Mouse (Mus musculus) erythroid progenitor cell, adult 5-6 weeks (primary cell): ENCODE results near the gene Magi2. TPM values are rescaled to one million over a fixed set of nuclear protein-coding genes. Genes with fewer than 3 reads are reported as not detected.

Source experiments
- ATAC-seq: replicated peaks from 2 replicates; pipeline ENCODE4 v1.8.0; 2016; ENCODE audit warnings: moderate number of reproducible peaks, mild to moderate bottlenecking, moderate TSS enrichment, inconsistent platforms; ENCODE audit not compliant: poor library complexity, low FRiP score, severe bottlenecking
- total RNA-seq, 2 experiments: library from RNA; stranded (forward) in 1 of 2; stranded (reverse) in 1 of 2; fragments of 150-400 nt in 1 of 2; fragments of 186-747, 209-891 nt in 1 of 2; gene quantifications; 2 replicates each; pipeline versions ENCODE4 v1.2.3 to v1.2.4; 2015 to 2017; ENCODE audit warnings: low replicate concordance in 2 of 2

Magi2 gene
- total RNA-seq, 2 experiments from 2014 or later: not detected

GRCm38 (mm10) chr5:20610640-20611039 lies 1383.8 kb downstream of the Magi2 start:
- ATAC-seq: no peak

- ATAC-seq: no peak
Observed at GRCm38 (mm10) chr5:20612616-20613015, 1385.8 kb downstream of the Magi2 start.

DNA sequence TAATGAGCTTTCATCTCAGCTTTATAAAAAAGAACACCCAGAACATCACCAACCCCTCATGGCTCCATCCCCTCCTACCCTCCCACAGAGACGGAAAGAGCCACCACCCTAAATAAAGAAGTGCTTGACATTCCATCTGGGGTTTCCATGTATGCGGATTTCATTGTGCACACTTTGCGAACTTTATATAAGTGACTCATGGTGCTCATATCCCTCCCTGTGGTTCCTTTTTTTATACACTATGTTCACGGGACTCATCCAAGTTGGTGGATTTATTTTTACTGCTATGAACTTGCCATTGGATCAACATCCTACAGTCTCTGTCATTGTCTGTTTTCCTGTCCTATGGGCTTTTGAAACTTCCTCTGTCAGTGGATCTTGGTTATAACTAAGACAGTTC lies 1388.1 kb downstream of the Magi2 start:
- ATAC-seq: no peak

DNA sequence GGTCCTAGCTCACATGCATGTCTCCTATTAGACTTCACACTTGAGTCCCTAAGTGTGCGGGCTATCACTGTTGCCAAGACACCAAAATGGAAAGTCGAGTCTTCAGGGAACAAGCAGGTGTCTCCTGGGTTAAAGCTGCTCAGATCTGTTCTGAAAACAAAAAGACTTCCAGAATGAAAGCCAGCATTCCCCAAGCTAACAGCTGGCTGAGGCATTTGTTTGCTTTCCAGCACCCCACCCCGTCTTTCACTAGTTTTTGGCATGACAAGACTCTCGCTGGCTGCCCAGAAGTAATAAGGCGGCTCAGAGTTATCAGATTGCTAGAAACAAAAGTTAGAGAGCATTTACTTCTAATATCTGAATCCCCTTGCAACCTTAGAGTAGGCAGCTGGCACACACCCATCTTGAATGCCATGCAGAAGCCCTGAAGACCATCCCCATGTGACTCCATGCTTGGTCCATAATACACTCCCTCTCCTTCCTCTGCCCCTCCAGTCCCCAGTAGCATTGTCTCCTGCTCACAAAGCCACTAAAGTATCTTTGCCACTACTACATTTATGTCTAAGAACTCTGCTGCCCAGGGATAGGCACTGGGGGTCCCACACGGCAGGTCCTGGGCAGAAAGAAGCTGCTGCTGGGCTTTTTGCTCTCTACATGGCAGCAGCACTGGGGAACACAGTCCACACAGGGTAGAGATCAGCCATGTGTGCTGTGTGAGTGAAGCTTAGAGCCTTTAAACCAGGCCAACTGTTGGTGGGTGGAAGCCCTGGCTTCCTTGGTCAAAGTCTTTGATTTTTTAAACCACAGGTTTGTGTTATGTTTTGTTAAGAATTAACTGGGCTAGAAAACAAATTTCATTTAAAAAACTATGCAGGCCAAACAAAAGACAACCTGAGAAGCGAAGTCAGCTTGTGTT lies 1394.0 kb downstream of the Magi2 start:
- no peak for ATAC-seq

DNA sequence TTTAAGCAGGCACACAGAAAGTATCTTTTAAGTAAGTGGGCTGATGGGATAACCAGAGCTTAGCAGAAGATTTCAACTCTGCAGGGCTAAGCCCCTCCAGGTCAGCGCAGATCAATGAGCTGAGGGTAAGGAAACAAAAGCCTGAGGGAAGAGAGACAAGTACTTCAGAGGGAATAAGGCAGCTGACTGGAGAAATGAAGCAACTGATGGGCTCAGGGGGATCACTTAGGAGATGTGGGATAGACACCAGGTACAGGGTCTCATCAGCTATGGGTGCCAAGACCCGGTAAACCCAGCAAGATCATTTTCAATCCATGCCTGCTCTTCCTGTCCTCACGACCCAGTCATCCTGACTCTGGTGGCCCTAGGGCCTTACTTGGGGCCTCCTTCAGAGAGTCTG lies 1395.6 kb downstream of the Magi2 start:
- ATAC-seq: no peak

GRCm38 (mm10) chr5:20622837-20623573 lies 1396.2 kb downstream of the Magi2 start:
- ATAC-seq: no peak

DNA sequence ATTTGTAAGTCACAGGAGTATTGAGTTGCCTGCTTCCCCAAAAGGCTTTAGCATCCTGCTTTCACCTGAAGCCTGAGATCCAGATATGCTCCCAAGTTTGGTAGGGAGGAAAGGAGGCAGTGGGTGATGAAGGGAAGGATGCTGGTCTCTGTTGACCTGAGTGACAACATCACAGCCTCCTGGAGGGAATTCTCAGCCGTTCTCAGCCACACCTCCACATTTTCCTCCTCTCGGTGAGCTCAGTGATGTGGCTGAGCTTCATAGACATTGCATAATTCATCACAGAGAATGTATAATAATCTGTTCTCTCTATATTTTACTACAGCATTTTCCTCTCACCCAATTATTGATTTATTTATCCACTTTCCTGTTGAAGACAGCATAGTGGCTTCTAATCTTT lies 1398.3 kb downstream of the Magi2 start:
- ATAC-seq: no peak

- no peak for ATAC-seq
Observed at GRCm38 (mm10) chr5:20628954-20629601, 1402.2 kb downstream of the Magi2 start.

DNA sequence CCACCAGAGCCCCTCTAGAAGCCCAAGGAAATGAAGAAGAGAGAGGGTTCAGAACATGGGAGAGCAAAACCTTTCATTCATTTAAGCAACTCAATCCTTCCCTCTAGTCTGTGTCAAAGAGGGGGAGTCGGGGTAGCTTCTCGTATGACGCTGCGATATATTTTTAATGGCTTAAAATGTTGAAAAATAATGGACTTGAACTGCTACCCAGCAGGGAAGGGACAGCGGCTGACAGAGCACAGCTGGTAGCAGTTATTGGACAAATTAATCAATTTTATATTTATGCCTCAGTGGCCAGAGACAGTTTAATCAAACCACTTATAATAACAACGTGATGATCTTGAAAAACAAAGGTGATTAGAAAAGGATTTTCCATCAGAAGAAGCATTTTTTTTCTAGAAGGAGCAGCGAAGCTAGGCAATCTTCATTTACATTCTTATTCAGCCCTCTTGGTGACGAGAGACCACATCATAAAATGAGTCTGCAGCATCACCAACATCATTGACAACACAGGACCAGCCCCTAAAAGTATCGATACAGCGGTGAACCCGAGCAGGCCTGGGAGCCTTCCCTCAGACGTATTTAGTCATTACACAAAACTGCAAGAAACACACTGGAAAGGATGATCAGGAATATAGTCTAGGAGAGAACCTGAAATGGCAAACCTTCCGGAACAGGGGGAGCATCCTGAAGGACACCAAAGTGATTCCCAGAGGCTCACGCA lies 1407.4 kb downstream of the Magi2 start:
- no peak for ATAC-seq

- no peak for ATAC-seq
Observed at GRCm38 (mm10) chr5:20634822-20635221, 1408.0 kb downstream of the Magi2 start.

- ATAC-seq: no peak
Observed at GRCm38 (mm10) chr5:20637300-20637989, 1410.6 kb downstream of the Magi2 start.

DNA sequence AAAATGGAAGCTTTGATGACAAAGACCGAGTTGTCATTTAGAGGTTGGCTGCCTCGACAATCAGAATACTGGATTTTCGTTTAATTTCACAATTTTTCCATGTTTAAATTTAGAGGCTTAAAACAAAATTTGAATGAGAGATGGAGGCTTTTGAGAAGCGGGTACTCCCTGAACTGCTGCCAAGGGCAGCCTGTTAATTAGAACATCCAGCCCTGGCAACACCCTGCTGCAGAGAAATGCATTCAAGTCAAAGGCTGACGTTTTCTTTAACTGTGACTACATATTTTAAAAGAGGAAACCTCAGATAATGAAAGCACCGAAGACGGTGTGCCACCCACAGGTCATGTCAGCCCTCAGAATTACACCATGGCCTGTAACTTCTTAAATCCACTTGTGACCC lies 1415.4 kb downstream of the Magi2 start:
- ATAC-seq: no peak

GRCm38 (mm10) chr5:20643741-20644140 lies 1416.9 kb downstream of the Magi2 start:
- ATAC-seq: no peak

GRCm38 (mm10) chr5:20646947-20647346 lies 1420.1 kb downstream of the Magi2 start:
- no peak for ATAC-seq

DNA sequence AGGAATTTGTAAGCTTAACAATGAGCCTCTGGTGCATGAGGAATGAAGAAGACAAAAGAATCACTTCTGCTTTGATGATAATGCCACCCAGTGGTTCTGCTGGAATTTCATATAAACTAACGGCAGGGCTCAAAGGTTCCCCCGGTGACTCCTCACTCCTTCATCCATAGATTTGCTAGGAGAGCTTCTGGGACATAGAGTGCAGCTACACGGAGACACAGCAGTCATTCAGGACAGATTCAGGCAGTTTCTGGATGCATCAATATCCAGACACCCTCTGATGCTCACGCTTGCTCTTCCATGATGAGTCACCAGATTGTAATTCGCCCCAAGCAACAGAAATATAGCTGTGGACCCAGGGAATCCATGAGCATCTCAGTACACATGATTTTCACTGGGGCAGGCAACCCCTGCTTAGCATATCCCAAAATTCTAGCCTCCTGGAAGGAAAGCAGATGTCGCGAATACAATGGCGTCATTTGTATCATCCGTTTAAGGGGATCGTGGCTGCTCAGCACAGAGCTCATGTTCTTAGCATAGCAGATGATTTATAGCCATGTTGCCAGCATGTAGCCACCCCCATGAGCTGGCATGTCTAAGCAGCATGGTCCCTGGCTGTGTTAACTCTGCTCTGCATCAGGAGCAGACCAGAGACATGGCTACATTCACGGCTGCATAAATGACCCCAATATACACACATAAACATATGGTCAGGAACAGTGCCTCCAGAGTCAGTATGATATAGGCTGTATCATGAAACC lies 1426.8 kb downstream of the Magi2 start:
- no peak for ATAC-seq

DNA sequence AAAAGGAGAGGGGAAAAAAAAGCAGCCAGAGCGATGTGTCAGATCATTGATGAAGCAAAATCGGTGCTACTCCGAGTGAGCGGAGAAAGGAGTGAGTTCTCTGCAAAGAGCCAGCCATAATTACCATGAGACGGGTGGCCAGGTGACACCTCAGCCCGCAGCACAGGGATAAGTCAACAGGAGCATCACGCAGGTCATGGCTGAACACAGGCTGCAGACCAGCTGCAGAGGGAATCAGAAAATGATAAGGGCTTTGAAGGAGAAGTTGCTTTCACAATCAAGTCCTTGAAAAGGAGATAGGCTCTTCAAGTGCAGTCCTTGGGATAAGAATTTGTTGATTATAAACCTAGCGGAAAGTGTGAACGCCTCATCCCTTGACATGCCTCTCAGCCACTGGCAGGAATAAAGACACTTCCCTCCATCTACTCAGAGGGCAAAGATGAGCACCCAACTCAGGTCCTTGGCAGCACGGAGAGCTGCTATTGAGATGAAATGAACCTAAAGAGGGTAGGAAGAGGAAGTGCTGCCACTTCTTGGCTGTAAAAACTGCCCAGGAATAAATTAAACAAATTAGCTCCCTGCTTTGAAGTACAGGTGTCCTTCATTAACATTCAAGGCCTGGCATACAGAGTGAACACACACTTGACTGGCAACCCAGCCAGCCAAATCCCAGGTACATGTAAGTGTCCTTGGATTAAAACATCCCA lies 1428.1 kb downstream of the Magi2 start:
- no peak for ATAC-seq

GRCm38 (mm10) chr5:20657056-20657455 lies 1430.2 kb downstream of the Magi2 start:
- no peak for ATAC-seq

DNA sequence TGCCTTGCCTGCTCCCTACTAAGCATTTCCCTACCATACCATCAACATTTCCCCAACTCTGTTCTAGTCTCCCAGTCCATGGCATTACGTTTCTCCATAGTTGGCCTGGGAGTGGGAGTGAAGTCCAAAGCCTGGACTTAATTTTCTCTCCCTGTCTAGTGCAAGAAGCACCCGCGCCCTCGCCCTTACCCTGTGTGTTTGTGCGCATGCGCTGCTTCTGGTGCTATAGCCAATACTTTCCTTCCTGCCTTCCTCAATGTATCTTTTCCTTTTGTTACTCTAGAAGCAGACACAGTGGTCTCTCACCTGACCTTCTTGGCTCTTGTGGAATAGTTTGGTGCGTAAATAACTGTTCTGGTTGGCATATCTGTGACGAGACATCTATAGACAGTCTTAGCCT lies 1440.8 kb downstream of the Magi2 start:
- no peak for ATAC-seq
